Mouse (Mus musculus) heart, adult 2 months (tissue): ENCODE results near the gene Tmem145. TPM values are rescaled to one million over a fixed set of nuclear protein-coding genes. Genes with fewer than 3 reads are reported as not detected.
A peak's percentile ranks its signal among the peaks of the same experiment; 100 is the strongest.

Experiments
- DNase-seq, 2 experiments: peaks; one replicate each; pipeline ENCODE4 v3.0.0; 2021
- H3K27ac ChIP-seq: fragments of 200-600 bp; 2 replicates; pipeline ENCODE4 v1.8.1; 2022
- H3K27me3 ChIP-seq: fragments of 200-500 bp; 2 replicates; pipeline ENCODE4 v1.6.1; 2012; ENCODE audit warnings: mild to moderate bottlenecking, low read length, inconsistent platforms, mixed read lengths; ENCODE audit not compliant: control insufficient read depth, insufficient read depth
- H3K36me3 ChIP-seq: fragments of 200-500 bp; 2 replicates; pipeline ENCODE4 v1.6.1; 2012; ENCODE audit warnings: low read length, inconsistent platforms; ENCODE audit not compliant: control insufficient read depth, insufficient read depth
- H3K4me1 ChIP-seq: fragments of 200-500 bp; 2 replicates; pipeline ENCODE4 v1.6.1; 2011; ENCODE audit warnings: low read length; ENCODE audit not compliant: control insufficient read depth, insufficient read depth
- H3K4me3 ChIP-seq: fragments of 200-600 bp; 2 replicates; pipeline ENCODE4 v1.8.1; 2022
- H3K79me2 ChIP-seq: fragments of 200-500 bp; replicated peaks from 2 replicates; pipeline ENCODE4 v1.6.1; 2012; ENCODE audit warnings: mild to moderate bottlenecking, inconsistent platforms, low read length, moderate library complexity, mixed read lengths; ENCODE audit not compliant: control insufficient read depth, insufficient read depth
- H3K9ac ChIP-seq: fragments of 200-500 bp; 2 replicates; pipeline ENCODE4 v1.6.1; 2012; ENCODE audit warnings: low read depth, mild to moderate bottlenecking, control low read depth, inconsistent platforms, low read length, mixed read lengths
- CTCF ChIP-seq: fragments of 200-600 bp; IDR thresholded peaks from 2 replicates; pipeline ENCODE4 v1.8.1; 2022; ENCODE audit warnings: antibody characterized with exemption, mild to moderate bottlenecking, moderate library complexity
- EP300 ChIP-seq: fragments of 200-500 bp; IDR thresholded peaks from 2 replicates; pipeline ENCODE4 v1.6.1; 2011; ENCODE audit warnings: low read depth, low read length, control low read depth; ENCODE audit not compliant: insufficient read depth
- POLR2A ChIP-seq: fragments of 200-500 bp; IDR thresholded peaks from 2 replicates; pipeline ENCODE4 v1.6.1; 2011; ENCODE audit warnings: mild to moderate bottlenecking, low read depth, low read length, control low read depth; ENCODE audit not compliant: insufficient read depth
- WGBS: fragments of 180-500 bp; shearing (Covaris S2); methylation state at CpG from one replicate; pipeline ENCODE4 v1.1.7; 2018; 5-methylcytosine and 5-hydroxymethylcytosine counted together
- intact Hi-C: fragments of 180-260 bp; cut with DNase I; formaldehyde crosslinking; loops from one replicate; pipeline ENCODE4 v1.15.1; 2025
- polyA plus RNA-seq: library from polyadenylated mRNA; depleted of rRNA; stranded (reverse); fragments of >200 nt; gene quantifications from 2 replicates; pipeline ENCODE4 v1.2.3, GENCODE M21; 2012
- total RNA-seq, 2 experiments: library from RNA; stranded (reverse); gene quantifications; 2 replicates each; pipeline ENCODE4 v1.2.3; 2021

Gene Tmem145
- total and polyA plus RNA-seq, 3 experiments: 0.06 TPM; not detected in 2

DNA sequence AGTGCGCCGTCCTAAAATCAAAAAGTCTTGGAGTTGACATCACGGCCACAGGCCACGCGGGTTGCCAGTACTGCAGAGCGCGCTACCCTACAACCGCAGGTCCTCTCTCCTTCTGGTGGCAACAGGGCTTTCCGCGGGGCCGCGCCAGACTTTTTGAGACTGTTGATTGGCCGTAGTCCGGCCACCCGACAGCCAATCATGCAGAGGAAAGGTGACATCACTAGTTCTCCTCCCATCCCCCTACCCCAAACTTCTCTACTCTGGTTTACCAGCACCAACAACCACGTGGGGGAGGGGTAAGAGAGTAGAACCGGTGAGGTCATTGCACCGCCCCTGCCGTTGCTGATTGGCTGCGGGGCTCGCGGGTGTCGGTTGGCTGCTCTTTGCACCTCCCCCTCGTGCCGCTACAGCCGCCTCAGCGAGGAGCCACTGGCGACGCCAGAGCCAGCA, 38.6 kb upstream of the Tmem145 start, which contains the start of gene Cic:
Cic (plus strand) TSS at position 404 of the 450 bp plus-strand sequence.
- Histone ChIP-seq H3K36me3 (no peaks in the 10 kb centered on the region), H3K9ac (peak within 1 kb of the TSS; percentile 86), H3K27me3 (no peaks in the 10 kb centered on the region), H3K79me2 (peaks cover 4% of the 10 kb centered on the region), H3K4me3 (peak within 1 kb of the TSS; percentile 94), H3K4me1 (peaks cover 10% of the 10 kb centered on the region), H3K27ac (peak within 1 kb of the TSS; percentile 100)
- WGBS: under 1% methylated on average over 29 of the region's 29 CpGs
- DNase-seq: peak in 1 of 2 experiments; percentile 99
- TF ChIP-seq POLR2A (peak; percentile 64), CTCF (peak; percentile 33), EP300 (peak; percentile 57; the same call in 1 of the 2 replicates)
- intact Hi-C loops: no loop called here

DNA sequence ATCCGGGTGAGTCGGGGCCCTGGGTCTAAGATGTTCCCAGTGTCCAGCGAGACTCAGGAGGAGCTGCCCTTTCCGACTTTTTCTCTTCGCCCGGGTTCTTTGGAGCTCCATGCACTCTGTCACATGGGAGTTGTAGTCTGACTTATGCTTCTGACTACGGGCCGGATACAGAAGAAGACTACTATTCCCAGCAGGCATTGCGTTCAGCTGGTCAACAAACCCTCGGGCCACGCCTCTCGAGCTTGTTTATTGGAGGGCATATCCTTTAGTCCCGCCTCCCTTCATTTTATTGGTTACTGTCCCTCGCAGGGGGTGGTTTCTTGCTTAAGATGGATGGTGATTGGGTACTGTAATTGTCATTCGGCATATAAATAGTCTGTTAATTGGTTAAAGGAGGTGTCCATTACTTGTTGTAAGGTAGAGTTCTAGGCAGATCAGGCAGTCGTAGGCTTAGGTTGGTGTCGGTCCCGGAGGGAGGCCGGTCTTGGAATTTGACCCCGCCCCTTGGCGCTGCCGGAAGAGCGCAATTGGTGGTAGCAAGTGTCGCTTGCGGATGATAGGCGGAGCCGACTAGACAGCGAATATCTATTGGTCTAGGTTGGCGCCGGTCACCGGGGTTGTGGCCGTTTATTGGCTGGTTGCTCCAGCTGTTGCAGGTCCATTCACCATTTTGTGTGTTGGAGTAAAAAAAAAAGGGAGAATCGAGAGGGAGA, 38.0 kb upstream of the Tmem145 start:
- under 1% methylated on average over 33 of the region's 33 CpGs for WGBS
- Histone ChIP-seq H3K27me3 (no peaks in the 10 kb centered on the region), H3K4me1 (peaks cover 10% of the 10 kb centered on the region), H3K9ac (peak overlapping the region; percentile 86), H3K79me2 (peaks cover 7% of the 10 kb centered on the region), H3K27ac (peak overlapping the region; percentile 100), H3K4me3 (peak overlapping the region; percentile 94), H3K36me3 (no peaks in the 10 kb centered on the region)
- DNase-seq: peak; percentile 97 to 100
- intact Hi-C loops: no loop called here
- TF ChIP-seq EP300 (0 out of 2 replicates have a peak, but pooled peaks have one; percentile 6), POLR2A (no peak)

DNA sequence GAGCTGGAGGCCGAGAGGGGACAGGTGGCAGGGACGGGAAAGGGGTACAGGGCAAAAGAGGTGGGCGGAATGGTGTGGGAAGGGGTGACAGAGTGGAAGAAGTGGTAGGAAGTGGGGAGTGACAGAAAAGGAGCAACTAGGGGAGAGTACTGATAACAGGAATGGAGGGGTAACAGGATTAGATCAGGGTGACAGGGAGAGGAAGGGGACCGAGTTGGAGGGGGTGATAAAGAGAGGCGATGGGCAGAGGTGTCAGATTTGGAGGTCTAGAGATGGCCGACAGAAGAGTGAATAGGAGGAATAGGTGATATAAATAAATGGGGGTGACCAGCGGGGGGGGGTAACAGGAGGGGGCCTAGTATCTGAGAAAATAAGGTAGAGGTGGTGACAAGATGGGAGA, 37.3 kb upstream of the Tmem145 start:
- 1% methylated on average over 7 of the region's 7 CpGs for WGBS

DNA sequence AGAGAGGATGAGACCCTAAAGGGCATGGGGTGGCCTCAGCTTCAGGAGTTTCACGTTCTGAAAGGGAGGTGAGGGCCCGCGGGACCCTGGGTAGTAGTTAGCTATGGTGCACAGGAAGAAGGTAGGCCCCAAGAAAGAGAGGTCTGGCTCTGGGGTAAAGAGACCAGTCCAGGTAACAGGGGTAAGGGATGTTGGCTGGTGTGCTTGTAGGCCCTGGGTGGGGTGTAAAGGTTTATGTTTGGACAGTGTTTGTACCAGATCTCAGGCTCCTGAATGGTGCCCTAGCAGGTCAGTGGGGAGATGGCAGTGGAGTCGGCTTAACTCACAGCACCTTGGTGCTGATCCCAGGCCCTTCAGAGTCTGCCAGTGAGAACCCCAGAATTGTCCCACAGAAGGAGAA, 36.9 kb upstream of the Tmem145 start:
- Histone ChIP-seq H3K27me3 (no peaks in the 10 kb centered on the region), H3K4me1 (peaks cover 10% of the 10 kb centered on the region), H3K79me2 (peaks cover 13% of the 10 kb centered on the region), H3K9ac (peak overlapping the region; percentile 86), H3K27ac (peak overlapping the region; percentile 93), H3K36me3 (no peaks in the 10 kb centered on the region), H3K4me3 (peak overlapping the region; percentile 64)
- WGBS: 13% methylated on average over 4 of the region's 4 CpGs
- DNase-seq: peak; percentile 26 to 46
- intact Hi-C loops: no loop called here
- TF ChIP-seq CTCF (no peak), POLR2A (no peak), EP300 (no peak)

More for the DNA sequence above, 37.3 kb upstream of the Tmem145 start:
- H3K36me3 ChIP-seq: no peaks in the 10 kb centered on the region
- no peaks in the 10 kb centered on the region for H3K27me3 ChIP-seq
- intact Hi-C loops: no loop called here
- DNase-seq: no peak
- H3K4me1 ChIP-seq: peaks cover 10% of the 10 kb centered on the region
- peaks cover 11% of the 10 kb centered on the region for H3K79me2 ChIP-seq
- no peak for TF ChIP-seq POLR2A
- no peak for TF ChIP-seq EP300
- TF ChIP-seq CTCF: no peak
- H3K27ac ChIP-seq: peak overlapping the region; percentile 93
- H3K4me3 ChIP-seq: peak overlapping the region; percentile 64
- H3K9ac ChIP-seq: peak overlapping the region; percentile 86

DNA sequence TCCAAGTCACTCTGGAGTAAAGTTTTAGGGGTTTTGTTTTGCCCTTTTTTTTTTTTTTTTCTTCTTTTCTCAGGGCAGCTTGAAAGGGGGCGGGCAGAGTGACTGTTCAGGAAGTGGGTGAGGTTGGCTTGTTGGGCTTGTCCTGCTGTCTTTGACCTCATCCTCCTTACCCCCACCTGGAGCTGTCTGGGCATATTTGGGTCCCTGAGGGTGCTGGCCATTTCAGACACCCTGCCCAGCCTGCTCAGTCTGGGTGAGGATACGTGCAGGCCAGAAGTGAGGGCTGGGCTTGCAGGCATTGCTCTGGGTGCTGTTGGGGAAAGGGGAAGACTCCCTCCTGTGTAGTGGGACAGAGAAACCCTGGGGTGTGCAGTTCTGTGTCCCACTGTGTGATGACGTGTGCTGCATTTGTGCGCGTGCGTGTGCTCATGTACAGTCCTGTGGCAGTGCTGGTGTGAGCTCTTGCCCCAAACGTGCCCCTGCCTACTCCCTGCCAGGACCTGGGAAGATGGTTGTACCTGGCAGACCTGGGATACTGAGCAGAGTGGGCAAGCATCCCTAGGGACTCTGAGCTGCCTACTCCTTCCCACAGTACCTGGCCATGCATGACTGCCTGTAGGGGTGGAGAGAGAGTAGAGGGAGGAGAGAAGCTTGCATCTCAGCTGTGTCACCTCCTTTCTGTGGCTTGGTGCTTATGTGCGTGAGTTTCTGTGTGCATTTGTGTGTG, 36.2 kb upstream of the Tmem145 start:
- DNase-seq: peak; percentile 37 to 45
- peak; percentile 15; the same call in 1 of the 2 replicates for TF ChIP-seq POLR2A
- no peak for TF ChIP-seq CTCF

More for the DNA sequence above, 36.2 kb upstream of the Tmem145 start:
- intact Hi-C loops: no loop called here
- H3K27me3 ChIP-seq: no peaks in the 10 kb centered on the region
- H3K4me1 ChIP-seq: peaks cover 12% of the 10 kb centered on the region
- H3K9ac ChIP-seq: peak overlapping the region; percentile 13
- peak overlapping the region; percentile 64 for H3K4me3 ChIP-seq
- H3K27ac ChIP-seq: peak overlapping the region; percentile 93
- 61% methylated on average over 8 of the region's 8 CpGs for WGBS
- H3K79me2 ChIP-seq: peaks cover 14% of the 10 kb centered on the region
- H3K36me3 ChIP-seq: no peaks in the 10 kb centered on the region
